Comparison of ENCODE assay signal across 7 mouse cellular contexts in the genomic region with DNA sequence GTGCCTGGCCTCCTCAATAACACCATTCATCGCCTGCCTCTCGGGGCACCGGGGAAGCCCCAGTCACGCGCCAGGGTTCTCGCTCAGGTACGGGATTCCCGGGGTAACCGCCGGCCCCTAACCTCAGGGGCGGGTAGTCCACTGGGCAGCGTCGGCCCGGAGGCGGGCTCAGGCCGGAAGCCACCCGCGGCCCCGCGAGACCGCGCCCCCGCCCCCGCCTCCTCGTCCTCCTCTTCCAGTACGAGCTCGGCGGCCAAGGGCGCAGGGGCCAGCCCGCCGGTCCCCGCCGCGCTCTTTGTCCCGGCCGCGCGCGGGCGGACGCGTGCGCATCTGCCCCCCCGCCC. TPM values are rescaled to one million over a fixed set of nuclear protein-coding genes. Genes with fewer than 3 reads are reported as not detected.
DNase-seq lines count a peak whose midpoint lies in the region; ATAC-seq and TF ChIP-seq lines count a peak whose summit lies in the region.

No protein-coding gene starts in this region.

- H3K27me3 ChIP-seq in intestine, embryonic 14.5 days (replicated peaks; ENCODE audit: control insufficient read depth, insufficient read depth, low read length) = no peaks in the 10 kb centered on the region
- H3K27me3 ChIP-seq in midbrain, embryonic 11.5 days (ENCODE audit: control insufficient read depth, insufficient read depth, low read length) = no peaks in the 10 kb centered on the region

- H3K9me3 ChIP-seq in intestine, embryonic 14.5 days (ENCODE audit: control insufficient read depth, low read length) = no peaks in the 10 kb centered on the region
- H3K9me3 ChIP-seq in midbrain, embryonic 11.5 days (ENCODE audit: control insufficient read depth, low read length) = no peaks in the 10 kb centered on the region

- DNase-seq in adipocyte (ENCODE audit: low spot score) = peak; percentile 80
- DNase-seq in gastrocnemius, postnatal 14 days = peak; percentile 80
- DNase-seq in intestine, embryonic 14.5 days (ENCODE audit: low spot score) = peak; percentile 95
- peak; percentile 91 for DNase-seq in left cerebral cortex, postnatal 4 days
- DNase-seq in midbrain, embryonic 11.5 days (ENCODE audit: low spot score, missing footprints) = peak; percentile 99
- peak; percentile 78 for DNase-seq in right cerebral cortex, postnatal 4 days

- peak overlapping the region; percentile 90 for H3K4me3 ChIP-seq in cortical plate, adult 2 months (ENCODE audit: insufficient read depth, low read length)
- peak overlapping the region; percentile 78 for H3K4me3 ChIP-seq in intestine, embryonic 14.5 days (ENCODE audit: low read depth, low read length)
- peak overlapping the region; percentile 69 for H3K4me3 ChIP-seq in midbrain, embryonic 11.5 days (ENCODE audit: low read depth, low read length)

- peak overlapping the region; percentile 32; the same call in 1 of the 2 replicates for H3K27ac ChIP-seq in cortical plate, adult 2 months (ENCODE audit: insufficient read depth, low read length)
- H3K27ac ChIP-seq in intestine, embryonic 14.5 days (ENCODE audit: low read depth) = peak overlapping the region; percentile 99
- H3K27ac ChIP-seq in midbrain, embryonic 11.5 days (ENCODE audit: low read depth, low read length) = peak overlapping the region; percentile 95

- 1% methylated on average over 37 of the region's 44 CpGs for WGBS in intestine, embryonic 14.5 days
- whole genome bisulfite sequencing in midbrain, embryonic 11.5 days = 0% methylated on average over 23 of the region's 44 CpGs

- peaks cover 9% of the 10 kb centered on the region; the same call in 1 of the 2 replicates for H3K36me3 ChIP-seq in intestine, embryonic 14.5 days (ENCODE audit: control insufficient read depth, insufficient read depth, low read length)
- no peaks in the 10 kb centered on the region for H3K36me3 ChIP-seq in midbrain, embryonic 11.5 days (ENCODE audit: control insufficient read depth, insufficient read depth, low read length)

- ATAC-seq in intestine, embryonic 14.5 days (replicated peaks; ENCODE audit: low FRiP score, low TSS enrichment, low read depth) = peak; percentile 83
- peak; percentile 86 for ATAC-seq in midbrain, embryonic 11.5 days (ENCODE audit: low FRiP score)

- H3K4me1 ChIP-seq in cortical plate, adult 2 months (ENCODE audit: control insufficient read depth, insufficient read depth, low read length) = peaks cover 5% of the 10 kb centered on the region
- H3K4me1 ChIP-seq in intestine, embryonic 14.5 days (replicated peaks; ENCODE audit: control insufficient read depth, insufficient read depth, low read length) = peaks cover 20% of the 10 kb centered on the region
- H3K4me1 ChIP-seq in midbrain, embryonic 11.5 days (ENCODE audit: control insufficient read depth, insufficient read depth, low read length) = peaks cover 13% of the 10 kb centered on the region

- peak overlapping the region; percentile 98 for H3K9ac ChIP-seq in intestine, embryonic 14.5 days (ENCODE audit: low read length)
- H3K9ac ChIP-seq in midbrain, embryonic 11.5 days (ENCODE audit: low read length) = peak overlapping the region; percentile 99

- no peak for TF ChIP-seq CTCF in cortical plate, adult 2 months (IDR thresholded peaks at IDR 0.05; ENCODE audit: extremely low read depth, insufficient read depth, low read length)

- peak overlapping the region; percentile 73 for H3K4me2 ChIP-seq in intestine, embryonic 14.5 days (ENCODE audit: low read length)
- peak overlapping the region; percentile 62 for H3K4me2 ChIP-seq in midbrain, embryonic 11.5 days

- no peak for TF ChIP-seq POLR2A in cortical plate, adult 2 months (IDR thresholded peaks at IDR 0.05; ENCODE audit: extremely low read depth, insufficient read depth, low read length)

- intact Hi-C loops in gastrocnemius, postnatal 14 days (cut with DNase I; ENCODE audit: low total_unique reads) = no loop called here
- intact Hi-C loops in left cerebral cortex, postnatal 4 days (cut with DNase I) = loop anchor here (2.0 to 10.0 kb wide), 2 partner anchors 144 to 820 kb away; no protein-coding TSS in a partner anchor

RNA-seq across cellular contexts. Expression of gene Ube2e3, which starts 0.6 kb away (rescaled TPM):
- polyA plus RNA-seq in cortical plate, adult 2 months (2012; rRNA removed) = 59.6 and 63.8 TPM in 2 replicates
- 10 to 100 TPM; 20.1 to 20.6 TPM for total RNA-seq in gastrocnemius, postnatal 14 days (2021)
- 126 and 138 TPM in 2 replicates for polyA plus RNA-seq in intestine, embryonic 14.5 days (2014; fragmentation: Nextera tagmentation; extraction: Ambion mirVana)
- 100 to 1,000 TPM; 206 to 219 TPM for total RNA-seq in left cerebral cortex, postnatal 4 days (2021)
- 287 and 293 TPM in 2 replicates for polyA plus RNA-seq in midbrain, embryonic 11.5 days (2014; fragmentation: Nextera tagmentation; extraction: Ambion mirVana)

Comparison
In these comparisons a context has a peak if more than half of its experiments do, and no peak if none do; other contexts are left out.
1. Peak in every context shown above with its lines: DNase-seq, ATAC-seq, H3K4me3 ChIP-seq and H3K27ac ChIP-seq.
2. H3K27ac ChIP-seq: peak in every context shown above with its lines; median percentile 99 in intestine, embryonic 14.5 days; 95 in midbrain, embryonic 11.5 days; 32 in cortical plate, adult 2 months.